Comparison of ENCODE assay signal across 24 mouse cellular contexts in the genomic region with DNA sequence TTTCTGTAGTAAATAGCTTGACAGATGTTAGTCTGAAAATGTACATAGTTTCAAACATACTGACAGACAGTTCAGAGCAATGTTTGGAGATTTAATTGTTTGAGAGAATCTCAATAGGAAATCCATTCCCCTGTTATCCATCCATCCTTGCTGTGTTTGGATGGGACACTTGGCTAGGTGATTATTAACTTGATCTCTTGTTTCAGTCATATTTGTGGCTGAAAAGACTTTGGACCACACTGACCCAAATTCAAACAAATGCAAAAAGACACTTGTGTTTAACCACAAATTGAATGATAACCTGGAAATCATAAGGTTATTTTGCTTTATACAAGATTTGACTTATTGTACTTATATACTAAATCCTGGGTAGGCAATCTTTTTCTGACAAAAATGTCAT.
"Had no signal": no experiment of that assay in that cellular context is flagged by ENCODE, and none has a peak within 500 bp of the region (broad histone marks: within the 10 kb centered on the region; RNA-seq: fewer than 3 reads in every experiment).

No protein-coding gene starts in this region.

- H3K4me3 ChIP-seq: gastrocnemius, adult 2 months; heart, embryonic 10.5 days; heart, embryonic 12.5 days; hindbrain, embryonic 10.5 days; hindbrain, embryonic 12.5 days; intestine, embryonic 15.5 days; layer of hippocampus, adult 2 months; left cerebral cortex, adult 2 months; limb, embryonic 10.5 days; limb, embryonic 12.5 days had no signal

- H3K4me2 ChIP-seq: heart, embryonic 12.5 days; hindbrain, embryonic 12.5 days; hindbrain, embryonic 14.5 days; intestine, embryonic 15.5 days; limb, embryonic 12.5 days; liver, embryonic 11.5 days had no signal

- DNase-seq: gastrocnemius, adult 2 months; gastrocnemius, postnatal 10 days; gastrocnemius, postnatal 25 days; heart, adult 18-20 months; heart, postnatal 10 days; heart, postnatal 4 days; kidney, adult 18-20 months; kidney, postnatal 10 days; kidney, postnatal 4 days had no signal

- H3K4me1 ChIP-seq: heart, embryonic 10.5 days; hindbrain, embryonic 12.5 days; limb, embryonic 10.5 days; limb, embryonic 12.5 days had no signal

- H3K27ac ChIP-seq: gastrocnemius, adult 2 months; heart, embryonic 10.5 days; hindbrain, embryonic 10.5 days; hindbrain, embryonic 12.5 days; hindbrain, embryonic 14.5 days; intestine, embryonic 15.5 days; layer of hippocampus, adult 2 months; left cerebral cortex, adult 2 months; limb, embryonic 10.5 days; limb, embryonic 12.5 days; liver, embryonic 14.5 days had no signal

- H3K27me3 ChIP-seq: heart, embryonic 12.5 days; hindbrain, embryonic 12.5 days; intestine, embryonic 15.5 days; limb, embryonic 12.5 days had no signal

- ATAC-seq: hindbrain, embryonic 16.5 days; inflammation-experienced regulatory T-cells, adult 6 months; intestine, embryonic 15.5 days; intestine, postnatal 0 days had no signal

- H3K9me3 ChIP-seq: heart, embryonic 10.5 days; heart, embryonic 12.5 days; hindbrain, embryonic 10.5 days; hindbrain, embryonic 12.5 days; intestine, embryonic 15.5 days; limb, embryonic 10.5 days; limb, embryonic 12.5 days had no signal

- H3K9ac ChIP-seq: heart, embryonic 12.5 days; hindbrain, embryonic 12.5 days; hindbrain, embryonic 14.5 days; intestine, embryonic 15.5 days; limb, embryonic 12.5 days; liver, embryonic 14.5 days had no signal

- H3K36me3 ChIP-seq: intestine, embryonic 15.5 days had no signal
